Mouse (Mus musculus): ENCODE measurements around the gene Bcar1.

- TF ChIP-seq EP300 (optimal IDR thresholded peaks at IDR 0.05) (no peak), CTCF (IDR thresholded peaks at IDR 0.05; ENCODE audit: low read depth) (no peak)
Observed at GRCm38 (mm10) chr8:111700201-111700600, 43.4 kb downstream of the Bcar1 start.

Measured in stomach, postnatal 0 days (tissue).